Mouse (Mus musculus) myocyte (in vitro differentiated cells): Measurements from ENCODE around the gene Acsm5. TPM values are rescaled to one million over a fixed set of nuclear protein-coding genes. Genes with fewer than 3 reads are reported as not detected.

ENCODE experiments used
- H3K27me3 ChIP-seq: one replicate; pipeline ENCODE4 v1.6.1; 2011; ENCODE audit not compliant: control insufficient read depth, insufficient read depth, insufficient read length
- H3K36me3 ChIP-seq: one replicate; pipeline ENCODE4 v1.6.1; 2011; ENCODE audit not compliant: control insufficient read depth, insufficient read depth
- H3K4me2 ChIP-seq: one replicate; pipeline ENCODE4 v1.6.1; 2011; ENCODE audit warnings: low read depth, control low read depth
- H3K4me3 ChIP-seq: one replicate; pipeline ENCODE4 v1.5.1; 2011; ENCODE audit warnings: mild to moderate bottlenecking, control low read depth, moderate library complexity
- H3K79me2 ChIP-seq: one replicate; pipeline ENCODE4 v1.6.1; 2011; ENCODE audit not compliant: control insufficient read depth, insufficient read depth
- H3ac ChIP-seq: one replicate; pipeline ENCODE4 v1.6.1; 2011; ENCODE audit not compliant: control insufficient read depth, insufficient read length
- CEBPB ChIP-seq: IDR thresholded peaks from 2 replicates; pipeline ENCODE4 v1.6.1; 2011; ENCODE audit warnings: mild to moderate bottlenecking, moderate library complexity; ENCODE audit not compliant: poor library complexity, insufficient read depth, severe bottlenecking
- E2F4 ChIP-seq: IDR thresholded peaks from one replicate; pipeline ENCODE4 v1.6.1; 2011; ENCODE audit warnings: mild to moderate bottlenecking, control low read depth, moderate library complexity; ENCODE audit not compliant: insufficient read depth
- MAX ChIP-seq: IDR thresholded peaks from one replicate; pipeline ENCODE4 v1.6.1; 2011; ENCODE audit warnings: low read depth, mild to moderate bottlenecking, control low read depth
- MYOD1 ChIP-seq, 3 experiments: IDR thresholded peaks; one replicate each; pipeline ENCODE4 v1.6.1; 2011; ENCODE audit warnings: control low read depth in 2 of 3, low read depth in 2 of 3, mild to moderate bottlenecking in 2 of 3, moderate library complexity in 1 of 3; ENCODE audit not compliant: insufficient read length in 2 of 3, control insufficient read depth in 1 of 3
- MYOG ChIP-seq, 3 experiments: IDR thresholded peaks; one replicate each; pipeline ENCODE4 v1.6.1; 2011; ENCODE audit warnings: control low read depth in 2 of 3, low read depth in 2 of 3, mild to moderate bottlenecking in 2 of 3; ENCODE audit not compliant: insufficient read length in 2 of 3, control insufficient read depth in 1 of 3, insufficient read depth in 1 of 3
- POLR2A ChIP-seq: IDR thresholded peaks from one replicate; pipeline ENCODE4 v1.6.1; 2011; ENCODE audit warnings: low read depth, mild to moderate bottlenecking, control low read depth, moderate library complexity; ENCODE audit not compliant: insufficient read length
- POLR2AphosphoS2 ChIP-seq: IDR thresholded peaks from one replicate; pipeline ENCODE4 v1.6.1; 2011; ENCODE audit warnings: low read depth, control low read depth; ENCODE audit not compliant: insufficient read length
- REST ChIP-seq: IDR thresholded peaks from one replicate; pipeline ENCODE4 v1.6.1; 2011; ENCODE audit warnings: mild to moderate bottlenecking, control low read depth, moderate library complexity; ENCODE audit not compliant: insufficient read depth, insufficient read length
- SRF ChIP-seq: IDR thresholded peaks from one replicate; pipeline ENCODE4 v1.6.1; 2011; ENCODE audit warnings: low read depth; ENCODE audit not compliant: control insufficient read depth, insufficient read length
- TCF12 ChIP-seq: IDR thresholded peaks from one replicate; pipeline ENCODE4 v1.6.1; 2011; ENCODE audit warnings: mild to moderate bottlenecking, control low read depth; ENCODE audit not compliant: poor library complexity, insufficient read depth, severe bottlenecking
- TCF3 ChIP-seq: IDR thresholded peaks from one replicate; pipeline ENCODE4 v1.6.1; 2011; ENCODE audit warnings: low read depth, control low read depth; ENCODE audit not compliant: insufficient read length
- USF1 ChIP-seq: IDR thresholded peaks from one replicate; pipeline ENCODE4 v1.6.1; 2011; ENCODE audit warnings: low read depth, mild to moderate bottlenecking, control low read depth, moderate library complexity
- polyA plus RNA-seq: library from polyadenylated mRNA; unstranded; fragments of >200 nt; fragmentation: generic; extraction: Trizol; gene quantifications from one replicate; pipeline ENCODE4 v1.2.1, GENCODE M21; 2012; ENCODE audit warnings: missing spikeins

Gene Acsm5
- polyA plus RNA-seq: not detected

- no peaks in the 10 kb centered on the region for H3K36me3 ChIP-seq
- no peak within 1 kb of the TSS for H3K4me3 ChIP-seq
- no peak within 1 kb of the TSS for H3K4me2 ChIP-seq
- H3K79me2 ChIP-seq: no peaks in the 10 kb centered on the region
- TF ChIP-seq TCF3 (no peak), CEBPB (no peak), REST (no peak), SRF (no peak), USF1 (no peak), POLR2A (no peak), POLR2AphosphoS2 (no peak), E2F4 (no peak), TCF12 (no peak), MYOD1 (IDR thresholded peaks at IDR 0.05; ENCODE audit: control insufficient read depth in 1 of 3, insufficient read length in 2 of 3, low read depth in 2 of 3) (no peak), MAX (no peak), MYOG (IDR thresholded peaks at IDR 0.05; ENCODE audit: control insufficient read depth in 1 of 3, insufficient read depth in 1 of 3, insufficient read length in 2 of 3, low read depth in 2 of 3) (no peak)
- no peaks in the 10 kb centered on the region for H3K27me3 ChIP-seq
- no peak within 1 kb of the TSS for H3ac ChIP-seq
Measured at GRCm38 (mm10) chr7:119519163-119519562, at the start of gene Acsm5. Gene Acsm5, plus strand, starts transcription at chr7:119519463.

- TF ChIP-seq MYOG (IDR thresholded peaks at IDR 0.05; ENCODE audit: control insufficient read depth in 1 of 3, insufficient read depth in 1 of 3, insufficient read length in 2 of 3, low read depth in 2 of 3) (no peak), USF1 (no peak), E2F4 (no peak), POLR2AphosphoS2 (no peak), POLR2A (no peak), TCF3 (no peak), MYOD1 (IDR thresholded peaks at IDR 0.05; ENCODE audit: control insufficient read depth in 1 of 3, insufficient read length in 2 of 3, low read depth in 2 of 3) (no peak), MAX (no peak), TCF12 (no peak), CEBPB (no peak), REST (no peak), SRF (no peak)
- no peak overlapping the region for H3K4me2 ChIP-seq
Measured at GRCm38 (mm10) chr7:119476500-119477389, 42.5 kb upstream of the Acsm5 start.

GRCm38 (mm10) chr7:119479256-119479655, 40.0 kb upstream of the Acsm5 start, which contains the start of gene Umod:
Gene Umod, minus strand, starts transcription at chr7:119479282.
- TF ChIP-seq MAX: no peak
- no peak for TF ChIP-seq SRF
- H3K27me3 ChIP-seq: no peaks in the 10 kb centered on the region
- no peak within 1 kb of the TSS for H3K4me3 ChIP-seq
- H3K4me2 ChIP-seq: no peak within 1 kb of the TSS
- no peaks in the 10 kb centered on the region for H3K79me2 ChIP-seq
- H3K36me3 ChIP-seq: no peaks in the 10 kb centered on the region
- no peak within 1 kb of the TSS for H3ac ChIP-seq

More at GRCm38 (mm10) chr7:119476500-119477389, 42.5 kb upstream of the Acsm5 start:
- H3K27me3 ChIP-seq: no peaks in the 10 kb centered on the region
- H3K4me3 ChIP-seq: no peak overlapping the region
- no peak overlapping the region for H3ac ChIP-seq
- no peaks in the 10 kb centered on the region for H3K79me2 ChIP-seq
- no peaks in the 10 kb centered on the region for H3K36me3 ChIP-seq

DNA sequence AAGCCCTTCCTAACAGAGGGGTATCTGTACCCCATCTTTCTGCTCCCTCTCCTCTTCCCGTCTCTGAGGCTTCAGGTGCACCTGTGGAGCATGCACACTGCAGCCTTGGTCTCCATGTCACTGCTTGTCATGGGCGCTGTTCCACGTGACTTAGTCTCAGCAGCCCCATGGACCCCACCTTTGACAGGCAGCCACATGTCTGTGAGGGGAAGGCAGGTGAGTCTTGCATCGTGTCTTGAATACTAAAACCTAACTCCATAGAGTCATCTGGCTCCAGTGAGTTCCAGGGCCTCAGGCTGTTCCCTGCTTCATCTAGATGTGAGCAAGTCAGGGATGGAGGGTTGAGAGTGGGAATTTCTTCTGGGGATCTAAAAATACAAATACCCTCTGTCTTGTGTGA, 35.1 kb upstream of the Acsm5 start:
- Histone ChIP-seq H3K4me3 (no peak overlapping the region), H3K36me3 (no peaks in the 10 kb centered on the region), H3K27me3 (no peaks in the 10 kb centered on the region), H3K4me2 (no peak overlapping the region), H3ac (no peak overlapping the region), H3K79me2 (no peaks in the 10 kb centered on the region)
- TF ChIP-seq MYOG (IDR thresholded peaks at IDR 0.05; ENCODE audit: control insufficient read depth in 1 of 3, insufficient read depth in 1 of 3, insufficient read length in 2 of 3, low read depth in 2 of 3) (no peak), REST (no peak), MAX (no peak), E2F4 (no peak), CEBPB (no peak), TCF12 (no peak), USF1 (no peak), TCF3 (no peak), MYOD1 (IDR thresholded peaks at IDR 0.05; ENCODE audit: control insufficient read depth in 1 of 3, insufficient read length in 2 of 3, low read depth in 2 of 3) (no peak), POLR2A (no peak), SRF (no peak), POLR2AphosphoS2 (no peak)

DNA sequence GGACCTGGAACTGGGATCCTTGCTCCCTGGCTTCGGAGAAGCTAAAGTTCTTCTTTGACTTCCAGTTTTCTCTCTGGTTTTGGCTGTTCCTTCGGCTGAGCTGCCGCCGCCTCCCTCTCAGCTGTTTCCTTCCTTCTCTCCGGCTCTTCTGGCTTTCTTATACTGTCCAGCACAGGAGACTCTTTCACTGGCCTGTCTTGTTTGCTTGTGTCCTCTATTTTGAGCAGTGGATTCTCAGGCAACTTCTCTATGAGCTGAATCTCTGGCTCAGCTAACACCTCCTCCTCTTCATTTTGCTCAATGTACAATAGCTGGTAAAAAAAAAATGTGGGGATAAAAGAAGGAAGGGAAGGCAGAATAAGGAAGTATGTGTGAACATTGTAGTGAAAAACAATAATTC, 32.6 kb upstream of the Acsm5 start:
- H3K27me3 ChIP-seq: no peaks in the 10 kb centered on the region
- no peaks in the 10 kb centered on the region for H3K79me2 ChIP-seq
- TF ChIP-seq REST (no peak), MYOG (IDR thresholded peaks at IDR 0.05; ENCODE audit: control insufficient read depth in 1 of 3, insufficient read depth in 1 of 3, insufficient read length in 2 of 3, low read depth in 2 of 3) (no peak), MYOD1 (IDR thresholded peaks at IDR 0.05; ENCODE audit: control insufficient read depth in 1 of 3, insufficient read length in 2 of 3, low read depth in 2 of 3) (no peak), POLR2AphosphoS2 (no peak), TCF12 (no peak), POLR2A (no peak), TCF3 (no peak), USF1 (no peak), E2F4 (no peak), CEBPB (no peak), MAX (no peak), SRF (no peak)
- H3ac ChIP-seq: no peak overlapping the region
- H3K36me3 ChIP-seq: no peaks in the 10 kb centered on the region
- H3K4me3 ChIP-seq: no peak overlapping the region
- no peak overlapping the region for H3K4me2 ChIP-seq
